Mouse (Mus musculus) adrenal gland, adult 8-10 months (tissue): ENCODE measurements around the gene Bend7. TPM values are rescaled to one million over a fixed set of nuclear protein-coding genes. Genes with fewer than 3 reads are reported as not detected.
A peak's percentile ranks its signal among the peaks of the same experiment; 100 is the strongest.

Experiments used
- DNase-seq: peaks from one replicate; pipeline ENCODE4 v3.0.0; 2022
- total RNA-seq, 4 experiments: library from RNA; stranded (reverse); gene quantifications; 2 replicates each; pipeline ENCODE4 v1.2.4; 2022

The Bend7 gene
- total RNA-seq, result 10 to 100 TPM; 16.0 to 25.8 (median 20.3) TPM

GRCm38 (mm10) chr2:4717769-4718661 is at the start of gene Bend7:
Gene Bend7 (plus strand): TSS chr2:4717831.
- DNase-seq, result no peak

- peak; percentile 62 for DNase-seq
Observed at GRCm38 (mm10) chr2:4668626-4669025, 49.0 kb upstream of the Bend7 start.

GRCm38 (mm10) chr2:4669701-4670100 is 47.9 kb upstream of the Bend7 start:
- DNase-seq, result no peak

- DNase-seq, result no peak
Observed at GRCm38 (mm10) chr2:4671636-4672035, 46.0 kb upstream of the Bend7 start.

GRCm38 (mm10) chr2:4679886-4680285 is 37.7 kb upstream of the Bend7 start:
- DNase-seq, result no peak

- DNase-seq, result no peak
Observed at GRCm38 (mm10) chr2:4711262-4711661, 6.4 kb upstream of the Bend7 start.

- peak; percentile 63 for DNase-seq
Observed at GRCm38 (mm10) chr2:4717081-4717768, 406 bp upstream of the Bend7 start.

- DNase-seq, result no peak
Observed at GRCm38 (mm10) chr2:4723088-4723487, 5.5 kb downstream of the Bend7 start.

- no peak for DNase-seq
Observed at GRCm38 (mm10) chr2:4730161-4730560, 12.5 kb downstream of the Bend7 start.

- DNase-seq, result no peak
Observed at GRCm38 (mm10) chr2:4733971-4734370, 16.3 kb downstream of the Bend7 start.

GRCm38 (mm10) chr2:4736095-4736797 is 18.6 kb downstream of the Bend7 start:
- peak; percentile 61 for DNase-seq

GRCm38 (mm10) chr2:4736798-4737155 is 19.1 kb downstream of the Bend7 start:
- no peak for DNase-seq

- no peak for DNase-seq
Observed at GRCm38 (mm10) chr2:4751918-4752317, 34.3 kb downstream of the Bend7 start.

GRCm38 (mm10) chr2:4755716-4756115 is 38.1 kb downstream of the Bend7 start:
- DNase-seq, result no peak

- no peak for DNase-seq
Observed at GRCm38 (mm10) chr2:4757218-4757617, 39.6 kb downstream of the Bend7 start.

- DNase-seq, result no peak
Observed at GRCm38 (mm10) chr2:4760741-4761140, 43.1 kb downstream of the Bend7 start.

GRCm38 (mm10) chr2:4761906-4762305 is 44.3 kb downstream of the Bend7 start:
- no peak for DNase-seq

GRCm38 (mm10) chr2:4764071-4764470 is 46.4 kb downstream of the Bend7 start:
- peak; percentile 24 for DNase-seq

GRCm38 (mm10) chr2:4770376-4770775 is 52.7 kb downstream of the Bend7 start:
- no peak for DNase-seq

GRCm38 (mm10) chr2:4773911-4774310 is 56.3 kb downstream of the Bend7 start:
- no peak for DNase-seq

- no peak for DNase-seq
Observed at GRCm38 (mm10) chr2:4777291-4777690, 59.7 kb downstream of the Bend7 start.

GRCm38 (mm10) chr2:4781641-4782040 is 64.0 kb downstream of the Bend7 start:
- no peak for DNase-seq

GRCm38 (mm10) chr2:4782401-4782800 is 64.8 kb downstream of the Bend7 start:
- DNase-seq, result no peak
